Mouse (Mus musculus): ENCODE data around the gene Ush1g. TPM values are rescaled to one million over a fixed set of nuclear protein-coding genes. Genes with fewer than 3 reads are reported as not detected.
A peak's percentile ranks its signal among the peaks of the same experiment; 100 is the strongest.

Ush1g gene
- polyA plus RNA-seq, 1 experiment from 2014 or later = 0.34 TPM

GRCm38 (mm10) chr11:115329339-115329738 is 7.5 kb upstream of the Ush1g start:
- H3K27me3 ChIP-seq (ENCODE audit: control insufficient read depth, insufficient read depth, low read length) = 0 out of 2 replicates have a peak, but pooled peaks cover 3% of the 10 kb centered on the region
- no peak for ATAC-seq (ENCODE audit: low FRiP score, low TSS enrichment)
- 74% methylated on average over 15 of the region's 15 CpGs for WGBS

GRCm38 (mm10) chr11:115326730-115327129 is 4.9 kb upstream of the Ush1g start:
- 35% methylated on average over 7 of the region's 7 CpGs for WGBS

More at GRCm38 (mm10) chr11:115329339-115329738, 7.5 kb upstream of the Ush1g start:
- Histone ChIP-seq H3K4me2 (replicated peaks; ENCODE audit: low read depth) (no peak overlapping the region), H3K9me3 (ENCODE audit: control insufficient read depth, low read length) (no peaks in the 10 kb centered on the region), H3K36me3 (ENCODE audit: control insufficient read depth, insufficient read depth, low read length) (no peaks in the 10 kb centered on the region), H3K4me3 (ENCODE audit: low read depth, low read length) (no peak overlapping the region), H3K9ac (ENCODE audit: low read length) (no peak overlapping the region), H3K27ac (replicated peaks) (no peak overlapping the region), H3K4me1 (replicated peaks; ENCODE audit: control insufficient read depth, insufficient read depth) (no peaks in the 10 kb centered on the region)
- DNase-seq (ENCODE audit: low spot score) = no peak
- TF ChIP-seq CTCF (IDR thresholded peaks at IDR 0.05; ENCODE audit: low read depth) (peak; percentile 47), EP300 (optimal IDR thresholded peaks at IDR 0.05) (no peak)

GRCm38 (mm10) chr11:115323354-115323753 is 1.5 kb upstream of the Ush1g start:
- Histone ChIP-seq H3K27me3 (ENCODE audit: control insufficient read depth, insufficient read depth, low read length) (peaks cover 25% of the 10 kb centered on the region; the same call in 1 of the 2 replicates), H3K9ac (ENCODE audit: low read length) (no peak overlapping the region), H3K4me3 (ENCODE audit: low read depth, low read length) (no peak overlapping the region), H3K27ac (replicated peaks) (no peak overlapping the region), H3K4me2 (replicated peaks; ENCODE audit: low read depth) (no peak overlapping the region), H3K36me3 (ENCODE audit: control insufficient read depth, insufficient read depth, low read length) (no peaks in the 10 kb centered on the region), H3K4me1 (replicated peaks; ENCODE audit: control insufficient read depth, insufficient read depth) (no peaks in the 10 kb centered on the region), H3K9me3 (ENCODE audit: control insufficient read depth, low read length) (no peaks in the 10 kb centered on the region)
- 20% methylated on average over 30 of the region's 32 CpGs for WGBS
- no peak for TF ChIP-seq EP300 (optimal IDR thresholded peaks at IDR 0.05)
- no peak for TF ChIP-seq CTCF (IDR thresholded peaks at IDR 0.05; ENCODE audit: low read depth)
- ATAC-seq (ENCODE audit: low FRiP score, low TSS enrichment) (no peak), DNase-seq (ENCODE audit: low spot score) (no peak)

More at GRCm38 (mm10) chr11:115326730-115327129, 4.9 kb upstream of the Ush1g start:
- H3K4me3 ChIP-seq (ENCODE audit: low read depth, low read length) = no peak overlapping the region
- no peak for TF ChIP-seq EP300 (optimal IDR thresholded peaks at IDR 0.05)
- H3K4me1 ChIP-seq (replicated peaks; ENCODE audit: control insufficient read depth, insufficient read depth) = no peaks in the 10 kb centered on the region
- DNase-seq (ENCODE audit: low spot score) = no peak
- no peaks in the 10 kb centered on the region for H3K36me3 ChIP-seq (ENCODE audit: control insufficient read depth, insufficient read depth, low read length)
- no peak overlapping the region for H3K9ac ChIP-seq (ENCODE audit: low read length)
- peaks cover 6% of the 10 kb centered on the region; the same call in 1 of the 2 replicates for H3K27me3 ChIP-seq (ENCODE audit: control insufficient read depth, insufficient read depth, low read length)
- 0 out of 2 replicates have a peak overlapping the region, but pooled peaks have one; percentile 56 for H3K27ac ChIP-seq (replicated peaks)
- no peaks in the 10 kb centered on the region for H3K9me3 ChIP-seq (ENCODE audit: control insufficient read depth, low read length)
- no peak overlapping the region for H3K4me2 ChIP-seq (replicated peaks; ENCODE audit: low read depth)
- peak; percentile 52 for ATAC-seq (ENCODE audit: low FRiP score, low TSS enrichment)

GRCm38 (mm10) chr11:115319704-115320383 is 2.0 kb downstream of the Ush1g start:
- no peaks in the 10 kb centered on the region for H3K4me1 ChIP-seq (replicated peaks; ENCODE audit: control insufficient read depth, insufficient read depth)
- no peak overlapping the region for H3K9ac ChIP-seq (ENCODE audit: low read length)
- no peak overlapping the region for H3K4me2 ChIP-seq (replicated peaks; ENCODE audit: low read depth)
- peaks cover 34% of the 10 kb centered on the region; the same call in 1 of the 2 replicates for H3K27me3 ChIP-seq (ENCODE audit: control insufficient read depth, insufficient read depth, low read length)
- no peaks in the 10 kb centered on the region for H3K9me3 ChIP-seq (ENCODE audit: control insufficient read depth, low read length)
- no peak for ATAC-seq (ENCODE audit: low FRiP score, low TSS enrichment)
- H3K4me3 ChIP-seq (ENCODE audit: low read depth, low read length) = no peak overlapping the region
- TF ChIP-seq CTCF (IDR thresholded peaks at IDR 0.05; ENCODE audit: low read depth) (no peak), EP300 (optimal IDR thresholded peaks at IDR 0.05) (no peak)
- no peak overlapping the region for H3K27ac ChIP-seq (replicated peaks)
- peak; percentile 54 for DNase-seq (ENCODE audit: low spot score)
- no peaks in the 10 kb centered on the region for H3K36me3 ChIP-seq (ENCODE audit: control insufficient read depth, insufficient read depth, low read length)
- 11% methylated on average over 18 of the region's 18 CpGs for whole genome bisulfite sequencing

- Histone ChIP-seq H3K4me3 (ENCODE audit: low read depth, low read length) (no peak overlapping the region), H3K4me1 (replicated peaks; ENCODE audit: control insufficient read depth, insufficient read depth) (no peaks in the 10 kb centered on the region), H3K36me3 (ENCODE audit: control insufficient read depth, insufficient read depth, low read length) (no peaks in the 10 kb centered on the region), H3K9me3 (ENCODE audit: control insufficient read depth, low read length) (no peaks in the 10 kb centered on the region), H3K9ac (ENCODE audit: low read length) (no peak overlapping the region), H3K27me3 (ENCODE audit: control insufficient read depth, insufficient read depth, low read length) (peaks cover 34% of the 10 kb centered on the region; the same call in 1 of the 2 replicates), H3K4me2 (replicated peaks; ENCODE audit: low read depth) (no peak overlapping the region), H3K27ac (replicated peaks) (no peak overlapping the region)
- DNase-seq (ENCODE audit: low spot score) (no peak), ATAC-seq (ENCODE audit: low FRiP score, low TSS enrichment) (no peak)
- 4% methylated on average over 59 of the region's 63 CpGs for WGBS
- TF ChIP-seq EP300 (optimal IDR thresholded peaks at IDR 0.05) (no peak), CTCF (IDR thresholded peaks at IDR 0.05; ENCODE audit: low read depth) (no peak)
Observed at GRCm38 (mm10) chr11:115318245-115319027, 3.4 kb downstream of the Ush1g start.

Data from stomach, postnatal 0 days (tissue).